Mouse (Mus musculus): ENCODE measurements around the gene Tmem234. TPM values are rescaled to one million over a fixed set of nuclear protein-coding genes. Genes with fewer than 3 reads are reported as not detected.

Gene Tmem234
- polyA plus RNA-seq (2012; fragmentation: generic; extraction: Trizol) = 100 to 1,000 TPM; 192 to 203 TPM

DNA sequence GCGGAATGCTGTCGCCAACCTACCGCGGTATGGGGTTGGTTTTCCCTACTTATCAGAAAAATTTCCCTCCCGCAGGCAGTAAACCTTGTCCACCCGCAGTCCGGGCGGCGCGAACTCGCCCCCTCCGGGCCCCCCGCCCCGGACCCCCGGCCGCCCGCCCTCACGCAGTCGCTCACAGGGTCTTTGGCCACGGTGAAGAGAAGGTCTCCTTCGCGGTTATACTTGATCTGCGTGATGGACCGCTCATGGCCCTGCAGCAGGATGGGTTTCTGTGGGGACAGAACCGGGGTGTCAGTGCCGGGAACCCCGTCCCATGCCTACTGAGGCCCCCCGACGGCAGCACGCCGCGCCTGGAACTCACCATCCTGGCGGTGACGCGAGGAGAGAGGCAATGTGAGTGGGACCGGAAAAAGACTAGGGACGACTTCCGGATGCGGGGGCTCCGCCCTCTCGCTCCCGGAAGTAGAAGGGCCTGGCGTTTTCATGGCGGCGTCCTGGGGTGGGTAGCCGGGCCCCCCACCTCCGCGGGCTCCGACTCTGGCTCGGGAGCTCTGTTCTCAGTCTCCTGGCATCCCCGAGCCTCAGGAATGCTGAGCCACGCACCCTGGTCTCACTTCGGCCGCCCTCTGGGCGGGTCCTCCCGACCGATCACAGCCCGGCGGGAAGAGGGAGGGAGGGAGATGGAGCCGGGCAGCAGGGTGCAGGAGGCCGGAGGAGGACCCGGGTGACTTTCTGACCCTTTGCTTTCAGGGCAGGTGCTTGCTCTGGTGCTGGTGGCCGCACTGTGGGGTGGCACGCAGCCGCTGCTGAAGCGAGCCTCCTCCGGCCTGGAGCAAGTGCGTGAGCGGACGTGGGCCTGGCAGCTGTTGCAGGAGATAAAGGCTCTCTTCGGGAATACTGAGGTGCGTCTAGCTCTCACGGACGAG is at the start of gene Tmem234, which contains the start of gene Eif3i:
Gene Tmem234, plus strand, starts transcription at position 436 of the 926 bp plus-strand sequence.
Gene Eif3i, minus strand, starts transcription at position 416 of the 926 bp plus-strand sequence.

GRCm38 (mm10) chr4:129573430-129573829 is 27.0 kb upstream of the Tmem234 start, which contains the start of gene Lck:
Gene Lck, minus strand, starts transcription at chr4:129573641.

GRCm38 (mm10) chr4:129578466-129578865 is 22.0 kb upstream of the Tmem234 start, which contains the start of gene Fam167b:
Gene Fam167b, minus strand, starts transcription at chr4:129578549.

DNA sequence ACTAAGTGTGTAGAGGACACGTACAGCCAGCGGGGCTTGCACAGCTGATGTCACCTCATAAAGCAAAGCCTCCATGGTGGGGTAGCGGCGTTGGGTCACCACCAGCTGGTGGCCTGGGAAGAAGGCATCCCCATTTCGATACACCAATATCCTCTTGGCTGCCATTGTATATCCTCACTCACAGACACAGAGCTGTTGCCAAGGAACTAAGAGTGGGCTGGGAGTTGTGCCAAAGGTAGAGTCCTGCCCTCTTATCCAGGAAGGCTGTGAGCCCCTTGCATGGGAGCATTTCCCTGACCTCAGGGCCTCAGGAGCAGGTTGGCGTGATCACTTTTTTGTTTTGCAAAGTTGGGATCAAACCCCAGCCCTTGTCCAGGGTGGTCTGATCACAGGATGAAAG is 13.6 kb downstream of the Tmem234 start, which contains the start of gene Dcdc2b:
Gene Dcdc2b, minus strand, starts transcription at position 165 of the 400 bp plus-strand sequence.

GRCm38 (mm10) chr4:129618786-129619691 is 18.6 kb downstream of the Tmem234 start, which contains the start of gene Iqcc:
Gene Iqcc, minus strand, starts transcription at chr4:129619099.

GRCm38 (mm10) chr4:129623681-129624091 is 23.2 kb downstream of the Tmem234 start, which contains the start of gene Ccdc28b:
Gene Ccdc28b, minus strand, starts transcription at chr4:129623947.

DNA sequence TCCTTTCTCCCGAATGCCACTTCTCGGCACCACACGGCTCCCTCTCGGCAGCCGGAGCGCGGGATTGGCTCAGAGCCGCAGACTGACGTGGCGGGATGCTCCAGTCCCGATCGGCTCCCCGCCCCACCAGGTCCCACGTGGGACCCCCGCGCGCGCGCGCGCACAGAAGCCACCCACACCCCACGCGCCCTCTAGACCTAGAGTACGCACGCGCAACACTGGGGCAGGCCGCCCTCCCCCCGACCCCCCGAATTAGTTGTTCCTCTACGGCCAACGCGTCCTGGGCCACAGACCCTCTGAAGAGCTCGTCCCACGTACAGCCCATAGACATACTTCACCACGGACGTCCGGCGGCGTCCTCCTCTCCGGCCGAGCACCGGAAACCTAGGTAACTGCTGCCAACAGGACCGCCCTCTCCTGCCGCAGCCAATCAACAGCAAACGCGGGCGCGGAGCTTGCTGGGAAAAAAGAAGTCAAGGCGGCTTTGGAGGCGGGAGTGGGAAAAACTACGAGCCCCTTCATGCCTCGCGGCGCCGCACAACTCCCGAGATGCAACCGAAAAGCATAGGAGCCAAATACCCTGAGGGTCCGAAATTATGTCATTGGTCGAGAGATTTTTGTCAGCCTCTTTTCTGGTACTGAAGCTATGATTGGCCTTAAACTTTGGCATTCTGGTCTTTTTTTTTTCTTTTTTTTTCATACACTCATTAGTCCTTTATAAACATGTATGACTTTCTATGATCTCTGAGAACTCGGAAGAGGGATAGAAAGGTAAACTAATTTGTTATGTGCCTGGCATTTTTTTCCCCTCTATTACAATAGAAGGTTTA is 40.4 kb downstream of the Tmem234 start, which contains the start of gene Txlna:
Gene Txlna, minus strand, starts transcription at position 428 of the 830 bp plus-strand sequence.

GRCm38 (mm10) chr4:129672083-129672877 is 71.8 kb downstream of the Tmem234 start, which contains the start of gene Kpna6:
Gene Kpna6, minus strand, starts transcription at chr4:129672767.

Other genes with a start within 250 kb of the Tmem234 start
- 1 to 10 TPM; 1.4 to 8.8 TPM for gene Zbtb8a, start 222.6 kb upstream of the Tmem234 start, polyA plus RNA-seq (2012; fragmentation: generic; extraction: Trizol)
- gene Zbtb8b, start 159.8 kb upstream of the Tmem234 start, polyA plus RNA-seq (2012; fragmentation: generic; extraction: Trizol) = under 1 TPM in 1 of 2 experiments, not detected in 1; 0.01 TPM
- gene Bsdc1, start 139.1 kb upstream of the Tmem234 start, polyA plus RNA-seq (2012; fragmentation: generic; extraction: Trizol) = 10 to 100 TPM in 1 of 2 experiments, 1 to 10 TPM in 1; 2.2 to 20.7 TPM
- gene Tssk3, start 109.6 kb upstream of the Tmem234 start, polyA plus RNA-seq (2012; fragmentation: generic; extraction: Trizol) = not detected
- under 1 TPM in 1 of 2 experiments, not detected in 1; 0.09 TPM for gene Fam229a, start 109.5 kb upstream of the Tmem234 start, polyA plus RNA-seq (2012; fragmentation: generic; extraction: Trizol)
- gene Marcksl1, start 87.1 kb upstream of the Tmem234 start, polyA plus RNA-seq (2012; fragmentation: generic; extraction: Trizol) = 100 to 1,000 TPM in 1 of 2 experiments, 10 to 100 TPM in 1; 57.5 to 148 TPM
- gene Hdac1, start 58.0 kb upstream of the Tmem234 start, polyA plus RNA-seq (2012; fragmentation: generic; extraction: Trizol) = 10 to 100 TPM; 10.4 to 97.9 TPM
- gene Lck, start 27.0 kb upstream of the Tmem234 start, polyA plus RNA-seq (2012; fragmentation: generic; extraction: Trizol) = under 1 TPM; 0.12 to 0.33 TPM
- under 1 TPM in 1 of 2 experiments, not detected in 1; 0.12 TPM for gene Fam167b, start 22.1 kb upstream of the Tmem234 start, polyA plus RNA-seq (2012; fragmentation: generic; extraction: Trizol)
- gene Eif3i, start within 50 bp of the Tmem234 start, polyA plus RNA-seq (2012; fragmentation: generic; extraction: Trizol) = 100 to 1,000 TPM; 267 to 601 TPM
- gene Dcdc2b, start 13.6 kb downstream of the Tmem234 start, polyA plus RNA-seq (2012; fragmentation: generic; extraction: Trizol) = under 1 TPM; 0.27 to 0.48 TPM
- gene Iqcc, start 18.4 kb downstream of the Tmem234 start, polyA plus RNA-seq (2012; fragmentation: generic; extraction: Trizol) = 10 to 100 TPM in 1 of 2 experiments, 1 to 10 TPM in 1; 6.8 to 27.3 TPM
- 10 to 100 TPM in 1 of 2 experiments, 1 to 10 TPM in 1; 8.4 to 46.3 TPM for gene Ccdc28b, start 23.3 kb downstream of the Tmem234 start, polyA plus RNA-seq (2012; fragmentation: generic; extraction: Trizol)
- 10 to 100 TPM in 1 of 2 experiments, 1 to 10 TPM in 1; 9.4 to 25.1 TPM for gene Txlna, start 40.4 kb downstream of the Tmem234 start, polyA plus RNA-seq (2012; fragmentation: generic; extraction: Trizol)
- gene Kpna6, start 72.1 kb downstream of the Tmem234 start, polyA plus RNA-seq (2012; fragmentation: generic; extraction: Trizol) = 10 to 100 TPM in 1 of 2 experiments, 1 to 10 TPM in 1; 5.5 to 16.3 TPM
- 10 to 100 TPM; 12.8 to 14.4 TPM for gene Tmem39b, start 96.2 kb downstream of the Tmem234 start, polyA plus RNA-seq (2012; fragmentation: generic; extraction: Trizol)
- gene Khdrbs1, start 141.6 kb downstream of the Tmem234 start, polyA plus RNA-seq (2012; fragmentation: generic; extraction: Trizol) = 10 to 100 TPM; 10.8 to 54.5 TPM
- 10 to 100 TPM; 11.6 to 54.7 TPM for gene Ptp4a2, start 210.6 kb downstream of the Tmem234 start, polyA plus RNA-seq (2012; fragmentation: generic; extraction: Trizol)